Mouse (Mus musculus): Measurements from ENCODE around the gene Fam216a. TPM values are rescaled to one million over a fixed set of nuclear protein-coding genes. Genes with fewer than 3 reads are reported as not detected.

The Fam216a gene
- total and polyA plus RNA-seq, 3 experiments, result 10.7 to 12.3 (median 11.1) TPM

- Histone ChIP-seq H3K27me3 (ENCODE audit: control insufficient read depth, insufficient read depth, low read length) (no peaks in the 10 kb centered on the region), H3K36me3 (ENCODE audit: control insufficient read depth, insufficient read depth, low read length) (no peaks in the 10 kb centered on the region), H3K9ac (ENCODE audit: low read depth, low read length) (no peak overlapping the region), H3K4me3 (no peak overlapping the region), H3K4me1 (ENCODE audit: control insufficient read depth, insufficient read depth, low read length) (peaks cover 1% of the 10 kb centered on the region), H3K79me2 (replicated peaks; ENCODE audit: control insufficient read depth, insufficient read depth, low read length) (no peaks in the 10 kb centered on the region), H3K27ac (no peak overlapping the region)
- intact Hi-C loops (cut with DNase I), result loop anchor here (1.0 to 2.0 kb wide), 2 partner anchors 75 to 213 kb away; no protein-coding TSS in a partner anchor
- no peak for TF ChIP-seq CTCF (IDR thresholded peaks at IDR 0.05)
- no peak for TF ChIP-seq EP300 (IDR thresholded peaks at IDR 0.05; ENCODE audit: insufficient read depth, low read depth, low read length)
- no peak for TF ChIP-seq POLR2A (IDR thresholded peaks at IDR 0.05; ENCODE audit: insufficient read depth, low read depth, low read length)
- DNase-seq, result no peak
- WGBS, result 36% methylated on average over 7 of the region's 7 CpGs
Measured at GRCm38 (mm10) chr5:122343768-122344167, 28.4 kb downstream of the Fam216a start.

GRCm38 (mm10) chr5:122342874-122343273 lies 29.3 kb downstream of the Fam216a start:
- TF ChIP-seq CTCF (IDR thresholded peaks at IDR 0.05), result no peak
- no peak for TF ChIP-seq POLR2A (IDR thresholded peaks at IDR 0.05; ENCODE audit: insufficient read depth, low read depth, low read length)
- TF ChIP-seq EP300 (IDR thresholded peaks at IDR 0.05; ENCODE audit: insufficient read depth, low read depth, low read length), result no peak

GRCm38 (mm10) chr5:122336554-122337294 lies 35.4 kb downstream of the Fam216a start:
- H3K9ac ChIP-seq (ENCODE audit: low read depth, low read length), result no peak overlapping the region

More at GRCm38 (mm10) chr5:122342874-122343273, 29.3 kb downstream of the Fam216a start:
- H3K27ac ChIP-seq, result no peak overlapping the region
- no peaks in the 10 kb centered on the region for H3K27me3 ChIP-seq (ENCODE audit: control insufficient read depth, insufficient read depth, low read length)
- H3K79me2 ChIP-seq (replicated peaks; ENCODE audit: control insufficient read depth, insufficient read depth, low read length), result no peaks in the 10 kb centered on the region
- peaks cover 1% of the 10 kb centered on the region for H3K4me1 ChIP-seq (ENCODE audit: control insufficient read depth, insufficient read depth, low read length)
- no peak overlapping the region for H3K9ac ChIP-seq (ENCODE audit: low read depth, low read length)
- 51% methylated on average over 1 of the region's 1 CpGs for WGBS
- no peak for DNase-seq
- intact Hi-C loops (cut with DNase I), result no loop called here
- H3K36me3 ChIP-seq (ENCODE audit: control insufficient read depth, insufficient read depth, low read length), result no peaks in the 10 kb centered on the region
- no peak overlapping the region for H3K4me3 ChIP-seq

GRCm38 (mm10) chr5:122334682-122335081 lies 37.5 kb downstream of the Fam216a start:
- no peaks in the 10 kb centered on the region for H3K79me2 ChIP-seq (replicated peaks; ENCODE audit: control insufficient read depth, insufficient read depth, low read length)
- TF ChIP-seq CTCF (IDR thresholded peaks at IDR 0.05), result no peak
- no peak for TF ChIP-seq POLR2A (IDR thresholded peaks at IDR 0.05; ENCODE audit: insufficient read depth, low read depth, low read length)
- TF ChIP-seq EP300 (IDR thresholded peaks at IDR 0.05; ENCODE audit: insufficient read depth, low read depth, low read length), result no peak
- no peak overlapping the region for H3K27ac ChIP-seq
- no peak overlapping the region for H3K4me3 ChIP-seq
- WGBS, result 51% methylated on average over 3 of the region's 3 CpGs
- intact Hi-C loops (cut with DNase I), result no loop called here
- H3K9ac ChIP-seq (ENCODE audit: low read depth, low read length), result no peak overlapping the region
- no peaks in the 10 kb centered on the region for H3K36me3 ChIP-seq (ENCODE audit: control insufficient read depth, insufficient read depth, low read length)
- DNase-seq, result no peak
- H3K27me3 ChIP-seq (ENCODE audit: control insufficient read depth, insufficient read depth, low read length), result no peaks in the 10 kb centered on the region
- no peaks in the 10 kb centered on the region for H3K4me1 ChIP-seq (ENCODE audit: control insufficient read depth, insufficient read depth, low read length)

More at GRCm38 (mm10) chr5:122336554-122337294, 35.4 kb downstream of the Fam216a start:
- H3K79me2 ChIP-seq (replicated peaks; ENCODE audit: control insufficient read depth, insufficient read depth, low read length), result no peaks in the 10 kb centered on the region
- H3K4me1 ChIP-seq (ENCODE audit: control insufficient read depth, insufficient read depth, low read length), result no peaks in the 10 kb centered on the region
- H3K27ac ChIP-seq, result no peak overlapping the region
- no peaks in the 10 kb centered on the region for H3K27me3 ChIP-seq (ENCODE audit: control insufficient read depth, insufficient read depth, low read length)
- 77% methylated on average over 7 of the region's 7 CpGs for WGBS
- TF ChIP-seq CTCF (IDR thresholded peaks at IDR 0.05), result no peak
- no peak for TF ChIP-seq EP300 (IDR thresholded peaks at IDR 0.05; ENCODE audit: insufficient read depth, low read depth, low read length)
- TF ChIP-seq POLR2A (IDR thresholded peaks at IDR 0.05; ENCODE audit: insufficient read depth, low read depth, low read length), result no peak
- no peaks in the 10 kb centered on the region for H3K36me3 ChIP-seq (ENCODE audit: control insufficient read depth, insufficient read depth, low read length)
- H3K4me3 ChIP-seq, result no peak overlapping the region
- intact Hi-C loops (cut with DNase I), result no loop called here
- no peak for DNase-seq

GRCm38 (mm10) chr5:122330269-122330668 lies 41.9 kb downstream of the Fam216a start:
- Histone ChIP-seq H3K4me3 (no peak overlapping the region), H3K36me3 (ENCODE audit: control insufficient read depth, insufficient read depth, low read length) (no peaks in the 10 kb centered on the region)
- intact Hi-C loops (cut with DNase I), result no loop called here

GRCm38 (mm10) chr5:122327283-122327682 lies 44.9 kb downstream of the Fam216a start:
- H3K4me1 ChIP-seq (ENCODE audit: control insufficient read depth, insufficient read depth, low read length), result peaks cover 3% of the 10 kb centered on the region; the same call in 1 of the 2 replicates
- intact Hi-C loops (cut with DNase I), result no loop called here
- no peak overlapping the region for H3K27ac ChIP-seq
- H3K79me2 ChIP-seq (replicated peaks; ENCODE audit: control insufficient read depth, insufficient read depth, low read length), result no peaks in the 10 kb centered on the region
- no peaks in the 10 kb centered on the region for H3K36me3 ChIP-seq (ENCODE audit: control insufficient read depth, insufficient read depth, low read length)
- no peak for TF ChIP-seq POLR2A (IDR thresholded peaks at IDR 0.05; ENCODE audit: insufficient read depth, low read depth, low read length)
- no peak for TF ChIP-seq CTCF (IDR thresholded peaks at IDR 0.05)
- no peak for TF ChIP-seq EP300 (IDR thresholded peaks at IDR 0.05; ENCODE audit: insufficient read depth, low read depth, low read length)
- no peaks in the 10 kb centered on the region for H3K27me3 ChIP-seq (ENCODE audit: control insufficient read depth, insufficient read depth, low read length)
- DNase-seq, result no peak
- H3K4me3 ChIP-seq, result no peak overlapping the region
- WGBS, result 89% methylated on average over 3 of the region's 3 CpGs
- H3K9ac ChIP-seq (ENCODE audit: low read depth, low read length), result no peak overlapping the region

More at GRCm38 (mm10) chr5:122330269-122330668, 41.9 kb downstream of the Fam216a start:
- H3K27me3 ChIP-seq (ENCODE audit: control insufficient read depth, insufficient read depth, low read length), result no peaks in the 10 kb centered on the region
- H3K79me2 ChIP-seq (replicated peaks; ENCODE audit: control insufficient read depth, insufficient read depth, low read length), result no peaks in the 10 kb centered on the region
- no peak overlapping the region for H3K9ac ChIP-seq (ENCODE audit: low read depth, low read length)
- peaks cover 3% of the 10 kb centered on the region; the same call in 1 of the 2 replicates for H3K4me1 ChIP-seq (ENCODE audit: control insufficient read depth, insufficient read depth, low read length)
- TF ChIP-seq CTCF (IDR thresholded peaks at IDR 0.05) (no peak), POLR2A (IDR thresholded peaks at IDR 0.05; ENCODE audit: insufficient read depth, low read depth, low read length) (no peak), EP300 (IDR thresholded peaks at IDR 0.05; ENCODE audit: insufficient read depth, low read depth, low read length) (no peak)
- no peak overlapping the region for H3K27ac ChIP-seq
- DNase-seq, result no peak
- WGBS, result 82% methylated on average over 4 of the region's 4 CpGs
